Mouse (Mus musculus) gastrocnemius, postnatal 25 days (tissue): ENCODE measurements around the gene Ttc30a2. TPM values are rescaled to one million over a fixed set of nuclear protein-coding genes. Genes with fewer than 3 reads are reported as not detected.
"Not testable (repeated sequence)": the region's sequence is repeated elsewhere in the genome, so short reads cannot be mapped to it uniquely, and the experiment has no call there.

Experiments
- DNase-seq: peaks from one replicate; pipeline ENCODE4 v3.0.0; 2022
- total RNA-seq, 2 experiments: library from RNA; stranded (reverse); gene quantifications; 1 replicate in 1 of 2; 2 replicates in 1 of 2; pipeline ENCODE4 v1.2.3; 2021

Gene Ttc30a2
- total RNA-seq, 2 experiments from 2014 or later = 0.13 to 0.35 TPM

GRCm38 (mm10) chr2:75981440-75982081 is 3.6 kb upstream of the Ttc30a2 start, which contains the start of gene Ttc30a1:
Gene Ttc30a1, minus strand, starts transcription at chr2:75981967.
- DNase-seq = peak; percentile 57

- DNase-seq = not testable (repeated sequence)
These were observed 3.0 kb upstream of the Ttc30a2 start for GRCm38 (mm10) chr2:75980933-75981439.

GRCm38 (mm10) chr2:75976070-75976469 is 1.9 kb downstream of the Ttc30a2 start:
- not testable (repeated sequence) for DNase-seq

GRCm38 (mm10) chr2:75974131-75974530 is 3.8 kb downstream of the Ttc30a2 start:
- no peak for DNase-seq

GRCm38 (mm10) chr2:75964972-75965371 is 13.0 kb downstream of the Ttc30a2 start:
- peak; percentile 47 for DNase-seq

- peak; percentile 36 for DNase-seq
These were observed 13.5 kb downstream of the Ttc30a2 start for GRCm38 (mm10) chr2:75964512-75964911.

- no peak for DNase-seq
These were observed 13.9 kb downstream of the Ttc30a2 start for GRCm38 (mm10) chr2:75964051-75964450.

- DNase-seq = no peak
These were observed 14.6 kb downstream of the Ttc30a2 start for GRCm38 (mm10) chr2:75963211-75963840.

GRCm38 (mm10) chr2:75960366-75961330 is 17.3 kb downstream of the Ttc30a2 start:
- DNase-seq = no peak

- DNase-seq = no peak
These were observed 18.1 kb downstream of the Ttc30a2 start for GRCm38 (mm10) chr2:75959850-75960365.

GRCm38 (mm10) chr2:75959183-75959849 is 18.7 kb downstream of the Ttc30a2 start:
- no peak for DNase-seq

- no peak for DNase-seq
These were observed 22.3 kb downstream of the Ttc30a2 start for GRCm38 (mm10) chr2:75955709-75956108.

- no peak for DNase-seq
These were observed 24.6 kb downstream of the Ttc30a2 start for GRCm38 (mm10) chr2:75953320-75953719.

- DNase-seq = no peak
These were observed 27.3 kb downstream of the Ttc30a2 start for GRCm38 (mm10) chr2:75950685-75951084.

GRCm38 (mm10) chr2:75938117-75939063 is 39.6 kb downstream of the Ttc30a2 start, which contains the start of gene Ttc30b:
Gene Ttc30b, minus strand, starts transcription at chr2:75938585.
- peak; percentile 71 for DNase-seq

- not testable (repeated sequence) for DNase-seq
These were observed 40.4 kb downstream of the Ttc30a2 start for GRCm38 (mm10) chr2:75937520-75938116.

GRCm38 (mm10) chr2:75936685-75937084 is 41.3 kb downstream of the Ttc30a2 start:
- DNase-seq = not testable (repeated sequence)

GRCm38 (mm10) chr2:75933541-75933940 is 44.4 kb downstream of the Ttc30a2 start:
- DNase-seq = no peak

- DNase-seq = no peak
These were observed 47.0 kb downstream of the Ttc30a2 start for GRCm38 (mm10) chr2:75930941-75931340.
